Mouse (Mus musculus): Measurements from ENCODE around the gene Cdh23.

DNA sequence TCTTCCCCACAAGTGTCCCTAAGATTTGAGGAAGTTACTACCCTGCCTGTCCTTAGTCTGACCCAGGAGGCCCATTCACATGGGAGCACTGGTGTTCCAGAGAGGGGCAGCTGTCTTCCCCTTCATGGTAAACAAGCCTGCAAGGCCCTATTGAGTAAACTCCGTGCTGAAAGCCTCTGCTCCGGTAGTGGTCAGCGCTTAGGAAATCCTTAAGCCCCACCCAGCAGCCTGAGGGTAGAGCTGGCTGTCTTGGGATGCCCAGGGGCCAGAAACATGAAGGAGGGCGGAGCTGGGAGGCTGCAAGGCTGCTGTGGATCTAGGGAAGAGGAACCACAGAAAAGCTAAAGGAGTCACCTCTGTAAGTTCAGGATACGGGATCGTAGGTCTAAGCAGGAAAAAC lies 347.2 kb downstream of the Cdh23 start:
- TF ChIP-seq MAFK (IDR thresholded peaks at IDR 0.05; ENCODE audit: insufficient read depth, low read depth, low read length) (no peak), ZNF384 (IDR thresholded peaks at IDR 0.05; ENCODE audit: low read depth, low read length) (no peak), HCFC1 (IDR thresholded peaks at IDR 0.05; ENCODE audit: borderline replicate concordance, insufficient read depth, low read length) (no peak), ZC3H11A (IDR thresholded peaks at IDR 0.05; ENCODE audit: borderline replicate concordance, low read depth, low read length) (no peak)
